Comparison of ENCODE assay signal across 28 mouse cellular contexts in the genomic region with DNA sequence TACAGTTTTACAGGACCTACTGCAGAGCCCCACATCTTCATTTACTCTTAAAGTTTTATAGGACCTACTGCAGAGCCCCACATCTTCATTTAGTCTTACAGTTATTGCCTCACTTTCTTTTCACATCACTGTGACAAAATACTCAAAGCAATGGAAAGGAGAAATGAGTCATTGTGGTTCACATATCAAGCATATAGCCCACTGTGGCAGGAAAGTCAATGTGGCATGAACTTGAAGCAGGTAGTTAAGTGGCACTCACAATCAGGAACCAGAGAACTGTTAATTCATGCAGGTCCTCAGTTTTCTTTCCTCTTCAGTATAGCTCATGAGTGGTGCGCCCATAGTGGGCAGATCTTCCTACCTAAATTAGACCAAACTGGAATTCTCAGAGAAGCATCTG. TPM values are rescaled to one million over a fixed set of nuclear protein-coding genes. Genes with fewer than 3 reads are reported as not detected.
"Had no signal": no experiment of that assay in that cellular context is flagged by ENCODE, and none has a peak within 500 bp of the region (broad histone marks: within the 10 kb centered on the region; RNA-seq: fewer than 3 reads in every experiment).

No protein-coding gene starts in this region.

- DNase-seq: lung, adult 18-20 months; lung, embryonic 14.5 days; lung, postnatal 10 days; lung, postnatal 4 days; midbrain, embryonic 14.5 days; retina, postnatal 1 day; right cerebral cortex, adult 18-20 months; right cerebral cortex, postnatal 25 days; right cerebral cortex, postnatal 4 days; spleen, adult 18-20 months; thymus, adult 2 months; thymus, postnatal 25 days; thymus, postnatal 4 days had no signal

- H3K9me3 ChIP-seq: midbrain, embryonic 10.5 days; midbrain, embryonic 12.5 days; neural tube, embryonic 13.5 days; neural tube, embryonic 15.5 days; stomach, embryonic 15.5 days had no signal

- H3K36me3 ChIP-seq: midbrain, embryonic 10.5 days; midbrain, embryonic 12.5 days; neural tube, embryonic 13.5 days; neural tube, embryonic 15.5 days; stomach, embryonic 15.5 days had no signal

- H3K27ac ChIP-seq: midbrain, embryonic 10.5 days; midbrain, embryonic 12.5 days; neural tube, embryonic 13.5 days; neural tube, embryonic 15.5 days; stomach, embryonic 15.5 days; stomach, postnatal 0 days had no signal

- H3K9ac ChIP-seq: lung, embryonic 14.5 days; midbrain, embryonic 12.5 days; neural tube, embryonic 13.5 days; neural tube, embryonic 15.5 days; stomach, embryonic 15.5 days had no signal

- H3K4me3 ChIP-seq: megakaryocyte, embryonic 14.5 days; midbrain, embryonic 10.5 days; midbrain, embryonic 12.5 days; myocyte; neural tube, embryonic 13.5 days; neural tube, embryonic 15.5 days; stomach, embryonic 15.5 days had no signal

- H3K4me1 ChIP-seq: midbrain, embryonic 10.5 days; midbrain, embryonic 12.5 days; neural tube, embryonic 13.5 days; neural tube, embryonic 15.5 days; stomach, embryonic 15.5 days had no signal

- H3K27me3 ChIP-seq: megakaryocyte, embryonic 14.5 days; midbrain, embryonic 12.5 days; neural tube, embryonic 13.5 days; neural tube, embryonic 15.5 days; stomach, embryonic 15.5 days had no signal

- ATAC-seq: midbrain, embryonic 16.5 days had no signal

- H3K4me2 ChIP-seq: lung, embryonic 14.5 days; midbrain, embryonic 12.5 days; neural tube, embryonic 13.5 days; neural tube, embryonic 15.5 days; stomach, embryonic 15.5 days had no signal

RNA-seq across cellular contexts. Expression of a gene that starts 53.6 kb away (rescaled TPM):
- polyA plus RNA-seq: liver, embryonic 16.5 days; lung, embryonic 14.5 days; lung, embryonic 16.5 days; midbrain, embryonic 10.5 days; midbrain, embryonic 12.5 days; midbrain, embryonic 14.5 days; midbrain, embryonic 16.5 days; myocyte; neural tube, embryonic 11.5 days; neural tube, embryonic 13.5 days; neural tube, embryonic 15.5 days; small intestine, adult 2 months; stomach, embryonic 15.5 days; testis, adult 2 months; thymus, adult 2 months; urinary bladder, adult 2 months had no signal

RNA-seq across cellular contexts. Expression of a gene that starts 58.5 kb away (rescaled TPM):
- polyA plus RNA-seq: testis, adult 2 months had no signal
